Comparison of ENCODE assay signal across 13 mouse cellular contexts in genomic region chr8:74990021-74990420, GRCm38 (mm10). TPM values are rescaled to one million over a fixed set of nuclear protein-coding genes. Genes with fewer than 3 reads are reported as not detected.
DNase-seq lines count a peak whose midpoint lies in the region; ATAC-seq and TF ChIP-seq lines count a peak whose summit lies in the region.
"Had no signal": no experiment of that assay in that cellular context is flagged by ENCODE, and none has a peak within 500 bp of the region (broad histone marks: within the 10 kb centered on the region; RNA-seq: fewer than 3 reads in every experiment).

No protein-coding gene starts in this region.

- intact Hi-C loops in heart, postnatal 25 days (cut with DNase I), result loop anchor here (5.0 kb wide), 3 partner anchors 42 to 227 kb away; partner anchors contain the start of genes Mcm5 and Tom1

- peak overlapping the region; percentile 56; the same call in 1 of the 2 replicates for H3K9ac ChIP-seq in heart, embryonic 13.5 days
- H3K9ac ChIP-seq in intestine, embryonic 16.5 days (ENCODE audit: low read depth, low read length), result no peak overlapping the region
- no peak overlapping the region for H3K9ac ChIP-seq in lung, embryonic 14.5 days
- H3K9ac ChIP-seq in hindbrain, postnatal 0 days (replicated peaks; ENCODE audit: low read length), result no peak overlapping the region
- no peak overlapping the region for H3K9ac ChIP-seq in hindbrain, embryonic 12.5 days

- peak overlapping the region; percentile 15; the same call in 1 of the 2 replicates for H3K4me3 ChIP-seq in heart, embryonic 13.5 days
- no peak overlapping the region for H3K4me3 ChIP-seq in intestine, embryonic 16.5 days (ENCODE audit: low read length)
- H3K4me3 ChIP-seq in lung, embryonic 14.5 days (ENCODE audit: low read depth, low read length), result no peak overlapping the region
- H3K4me3 ChIP-seq in hindbrain, postnatal 0 days (ENCODE audit: low read length), result no peak overlapping the region
- H3K4me3 ChIP-seq in hindbrain, embryonic 12.5 days, result no peak overlapping the region
- H3K4me3 ChIP-seq: erythroblast, embryonic 14.5 days; hindbrain, embryonic 10.5 days had no signal

- peaks cover 15% of the 10 kb centered on the region for H3K4me1 ChIP-seq in heart, embryonic 13.5 days
- 0 out of 2 replicates have a peak, but pooled peaks cover 6% of the 10 kb centered on the region for H3K4me1 ChIP-seq in intestine, embryonic 16.5 days (ENCODE audit: control insufficient read depth, insufficient read depth, low read length)
- no peaks in the 10 kb centered on the region for H3K4me1 ChIP-seq in lung, embryonic 14.5 days (ENCODE audit: insufficient read depth)
- H3K4me1 ChIP-seq in hindbrain, postnatal 0 days (ENCODE audit: insufficient read depth, low read length), result 0 out of 2 replicates have a peak, but pooled peaks cover 4% of the 10 kb centered on the region
- peaks cover 6% of the 10 kb centered on the region for H3K4me1 ChIP-seq in hindbrain, embryonic 12.5 days

- 15% methylated on average over 15 of the region's 15 CpGs for WGBS in heart, embryonic 13.5 days
- 11% methylated on average over 15 of the region's 15 CpGs for WGBS in intestine, embryonic 16.5 days
- WGBS in lung, embryonic 14.5 days, result 5% methylated on average over 15 of the region's 15 CpGs
- WGBS in hindbrain, postnatal 0 days, result 28% methylated on average over 15 of the region's 15 CpGs
- 23% methylated on average over 15 of the region's 15 CpGs for WGBS in hindbrain, embryonic 12.5 days

- peak overlapping the region; percentile 52 for H3K4me2 ChIP-seq in heart, embryonic 13.5 days
- H3K4me2 ChIP-seq in intestine, embryonic 16.5 days (ENCODE audit: low read depth, low read length), result 0 out of 2 replicates have a peak overlapping the region, but pooled peaks have one; percentile 31
- H3K4me2 ChIP-seq in lung, embryonic 14.5 days, result peak overlapping the region; percentile 53
- no peak overlapping the region for H3K4me2 ChIP-seq in hindbrain, postnatal 0 days (ENCODE audit: low read depth, low read length)
- no peak overlapping the region for H3K4me2 ChIP-seq in hindbrain, embryonic 12.5 days (replicated peaks)

- H3K27me3 ChIP-seq in heart, embryonic 13.5 days (replicated peaks), result no peaks in the 10 kb centered on the region; the same call in 1 of the 2 replicates
- no peaks in the 10 kb centered on the region for H3K27me3 ChIP-seq in intestine, embryonic 16.5 days (replicated peaks; ENCODE audit: control insufficient read depth, insufficient read depth, low read length)
- H3K27me3 ChIP-seq in lung, embryonic 14.5 days (ENCODE audit: insufficient read depth, low read length), result no peaks in the 10 kb centered on the region
- H3K27me3 ChIP-seq in hindbrain, postnatal 0 days (ENCODE audit: insufficient read depth, low read length), result no peaks in the 10 kb centered on the region
- 0 out of 2 replicates have a peak, but pooled peaks cover 3% of the 10 kb centered on the region for H3K27me3 ChIP-seq in hindbrain, embryonic 12.5 days

- no peaks in the 10 kb centered on the region for H3K9me3 ChIP-seq in heart, embryonic 13.5 days
- H3K9me3 ChIP-seq in intestine, embryonic 16.5 days (ENCODE audit: control insufficient read depth, low read length), result no peaks in the 10 kb centered on the region
- no peaks in the 10 kb centered on the region for H3K9me3 ChIP-seq in lung, embryonic 14.5 days (ENCODE audit: low read depth, low read length)
- H3K9me3 ChIP-seq in hindbrain, postnatal 0 days (ENCODE audit: low read length), result no peaks in the 10 kb centered on the region
- H3K9me3 ChIP-seq in hindbrain, embryonic 12.5 days (replicated peaks), result no peaks in the 10 kb centered on the region
- H3K9me3 ChIP-seq: hindbrain, embryonic 10.5 days had no signal

- no peaks in the 10 kb centered on the region for H3K36me3 ChIP-seq in heart, embryonic 13.5 days
- no peaks in the 10 kb centered on the region for H3K36me3 ChIP-seq in intestine, embryonic 16.5 days (ENCODE audit: control insufficient read depth, insufficient read depth, low read length)
- no peaks in the 10 kb centered on the region for H3K36me3 ChIP-seq in lung, embryonic 14.5 days (ENCODE audit: insufficient read depth)
- H3K36me3 ChIP-seq in hindbrain, postnatal 0 days (ENCODE audit: insufficient read depth, low read length), result no peaks in the 10 kb centered on the region
- no peaks in the 10 kb centered on the region for H3K36me3 ChIP-seq in hindbrain, embryonic 12.5 days
- H3K36me3 ChIP-seq: hindbrain, embryonic 10.5 days had no signal

- DNase-seq in heart, postnatal 25 days (ENCODE audit: low spot score), result no peak
- peak; percentile 62 for DNase-seq in adrenal gland, adult 2 months
- peak; percentile 52 for DNase-seq in lung, embryonic 14.5 days
- DNase-seq in hindbrain, postnatal 0 days (ENCODE audit: low spot score), result no peak
- no peak for DNase-seq in frontal cortex, adult 2 months (ENCODE audit: extremely low spot score in 1 of 2, low spot score in 1 of 2)
- DNase-seq: cerebellum, adult 18-20 months; midbrain, embryonic 14.5 days; thymus, adult 2 months had no signal

- no peak overlapping the region for H3K27ac ChIP-seq in heart, embryonic 13.5 days (replicated peaks)
- H3K27ac ChIP-seq in intestine, embryonic 16.5 days (ENCODE audit: low read length), result no peak overlapping the region
- H3K27ac ChIP-seq in lung, embryonic 14.5 days (ENCODE audit: low read depth), result no peak overlapping the region
- H3K27ac ChIP-seq in hindbrain, postnatal 0 days, result no peak overlapping the region
- H3K27ac ChIP-seq in hindbrain, embryonic 12.5 days, result no peak overlapping the region
- H3K27ac ChIP-seq: hindbrain, embryonic 10.5 days had no signal

- ATAC-seq in heart, embryonic 13.5 days (ENCODE audit: extremely low read depth, insufficient number of reproducible peaks, low FRiP score, low TSS enrichment), result no peak
- ATAC-seq in intestine, embryonic 16.5 days, result no peak
- no peak for ATAC-seq in lung, embryonic 14.5 days (ENCODE audit: insufficient read depth)
- ATAC-seq in hindbrain, postnatal 0 days, result no peak
- ATAC-seq in hindbrain, embryonic 12.5 days (ENCODE audit: low FRiP score), result no peak

- no peak for TF ChIP-seq CTCF in lung, embryonic 14.5 days (IDR thresholded peaks at IDR 0.05; ENCODE audit: low read depth)
- no peak for TF ChIP-seq CTCF in hindbrain, postnatal 0 days (IDR thresholded peaks at IDR 0.05; ENCODE audit: low read depth)

RNA-seq across cellular contexts. Expression of gene Hmgxb4, which starts 3.1 kb away (rescaled TPM):
- polyA plus RNA-seq in heart, embryonic 13.5 days (2015; fragmentation: Nextera tagmentation; extraction: Ambion mirVana), result 23.1 and 23.5 TPM in 2 replicates
- 10 to 100 TPM; 12.4 to 16.3 TPM for total RNA-seq in heart, postnatal 25 days (2021)
- 10 to 100 TPM; 21.3 to 21.7 TPM for total RNA-seq in adrenal gland, adult 2 months (2021)
- 7.9 and 8.8 TPM in 2 replicates for polyA plus RNA-seq in adrenal gland, adult 2 months (2012; rRNA removed)
- polyA plus RNA-seq in intestine, embryonic 16.5 days (2015; fragmentation: Nextera tagmentation; extraction: Ambion mirVana), result 21.4 and 22.9 TPM in 2 replicates
- polyA plus RNA-seq in lung, embryonic 14.5 days (2014; fragmentation: Nextera tagmentation; extraction: Ambion mirVana), result 52.0 and 54.6 TPM in 2 replicates
- 29.7 and 66.9 TPM in 2 replicates for total RNA-seq in hindbrain, postnatal 0 days (2014; rRNA removed)
- polyA plus RNA-seq in hindbrain, postnatal 0 days (2015; fragmentation: Nextera tagmentation; extraction: Ambion mirVana), result 24.7 and 30.0 TPM in 2 replicates
- 38.1 and 41.3 TPM in 2 replicates for polyA plus RNA-seq in hindbrain, embryonic 12.5 days (2016; fragmentation: Nextera tagmentation; extraction: Ambion mirVana)
- polyA plus RNA-seq in frontal cortex, adult 2 months (2012; rRNA removed), result 33.6 and 37.0 TPM in 2 replicates

RNA-seq across cellular contexts. Expression of gene Tom1, which starts 43.5 kb away (rescaled TPM):
- polyA plus RNA-seq in heart, embryonic 13.5 days (2015; fragmentation: Nextera tagmentation; extraction: Ambion mirVana), result 40.0 and 44.1 TPM in 2 replicates
- 10 to 100 TPM; 56.2 to 63.1 TPM for total RNA-seq in heart, postnatal 25 days (2021)
- 10 to 100 TPM; 42.6 to 55.1 TPM for total RNA-seq in adrenal gland, adult 2 months (2021)
- 28.4 and 38.7 TPM in 2 replicates for polyA plus RNA-seq in adrenal gland, adult 2 months (2012; rRNA removed)
- 44.9 and 47.7 TPM in 2 replicates for polyA plus RNA-seq in intestine, embryonic 16.5 days (2015; fragmentation: Nextera tagmentation; extraction: Ambion mirVana)
- polyA plus RNA-seq in lung, embryonic 14.5 days (2014; fragmentation: Nextera tagmentation; extraction: Ambion mirVana), result 18.7 and 20.8 TPM in 2 replicates
- 45.9 and 55.0 TPM in 2 replicates for total RNA-seq in hindbrain, postnatal 0 days (2014; rRNA removed)
- polyA plus RNA-seq in hindbrain, postnatal 0 days (2015; fragmentation: Nextera tagmentation; extraction: Ambion mirVana), result 48.2 and 49.2 TPM in 2 replicates
- 28.1 and 28.8 TPM in 2 replicates for polyA plus RNA-seq in hindbrain, embryonic 12.5 days (2016; fragmentation: Nextera tagmentation; extraction: Ambion mirVana)
- 49.6 and 52.8 TPM in 2 replicates for polyA plus RNA-seq in frontal cortex, adult 2 months (2012; rRNA removed)

Comparison
In these comparisons a context has a peak if more than half of its experiments do, and no peak if none do; other contexts are left out.
1. H3K4me2 ChIP-seq: peak in heart, embryonic 13.5 days (single experiment), intestine, embryonic 16.5 days (single experiment) and lung, embryonic 14.5 days (single experiment); none in hindbrain, postnatal 0 days (single experiment) and hindbrain, embryonic 12.5 days (single experiment).
2. DNase-seq: peak in adrenal gland, adult 2 months (single experiment) and lung, embryonic 14.5 days (single experiment); none in heart, postnatal 25 days (single experiment), hindbrain, postnatal 0 days (single experiment) and frontal cortex, adult 2 months (0 of 2).